10 mouse cellular contexts compared by ENCODE assay signal in genomic region chr3:139262359-139262758, GRCm38 (mm10). TPM values are rescaled to one million over a fixed set of nuclear protein-coding genes. Genes with fewer than 3 reads are reported as not detected.
"Had no signal": no experiment of that assay in that cellular context is flagged by ENCODE, and none has a peak within 500 bp of the region (broad histone marks: within the 10 kb centered on the region; RNA-seq: fewer than 3 reads in every experiment).

No protein-coding gene starts in this region.

RNA-seq across cellular contexts. Expression of gene Stpg2, which starts 56.9 kb away (rescaled TPM):
- polyA plus RNA-seq: neural tube, embryonic 13.5 days; neural tube, embryonic 14.5 days; small intestine, adult 2 months; spleen, adult 2 months; stomach, embryonic 14.5 days; stomach, embryonic 15.5 days; stomach, embryonic 16.5 days; stomach, postnatal 0 days; thymus, adult 2 months; thymus, postnatal 0 days had no signal
